Mouse (Mus musculus) lung, embryonic 15.5 days (tissue): ENCODE measurements around the gene 4833427G06Rik. TPM values are rescaled to one million over a fixed set of nuclear protein-coding genes. Genes with fewer than 3 reads are reported as not detected.
A peak's percentile ranks its signal among the peaks of the same experiment; 100 is the strongest.
"Not testable (repeated sequence)": the region's sequence is repeated elsewhere in the genome, so short reads cannot be mapped to it uniquely, and the experiment has no call there.

Experiments used
- ATAC-seq: fragments of 200-750 bp; cut with Nextera tagmentation; 2 replicates; pipeline ENCODE4 v1.8.0; 2017; ENCODE audit warnings: moderate number of reproducible peaks, borderline replicate concordance; ENCODE audit not compliant: low FRiP score, low TSS enrichment; ENCODE audit errors: extremely low read depth
- H3K27ac ChIP-seq: fragments of 300-500 bp; sonication (generic); 2 replicates; pipeline ENCODE4 v1.5.1; 2015; ENCODE audit warnings: moderate library complexity, mild to moderate bottlenecking, inconsistent platforms
- H3K27me3 ChIP-seq: fragments of 300-500 bp; sonication (generic); 2 replicates; pipeline ENCODE4 v1.6.1; 2015; ENCODE audit warnings: inconsistent platforms
- H3K36me3 ChIP-seq: fragments of 300-500 bp; sonication (generic); 2 replicates; pipeline ENCODE4 v1.6.1; 2015; ENCODE audit warnings: inconsistent platforms
- H3K4me1 ChIP-seq: fragments of 300-500 bp; sonication (generic); 2 replicates; pipeline ENCODE4 v1.6.1; 2015; ENCODE audit warnings: inconsistent platforms
- H3K4me2 ChIP-seq: fragments of 300-500 bp; sonication (generic); 2 replicates; pipeline ENCODE4 v1.6.1; 2015; ENCODE audit warnings: inconsistent platforms, mild to moderate bottlenecking, moderate library complexity
- H3K4me3 ChIP-seq: fragments of 300-500 bp; sonication (generic); 2 replicates; pipeline ENCODE4 v1.5.1; 2015; ENCODE audit warnings: mild to moderate bottlenecking, inconsistent platforms
- H3K9ac ChIP-seq: fragments of 300-500 bp; sonication (generic); 2 replicates; pipeline ENCODE4 v1.6.1; 2015; ENCODE audit warnings: inconsistent platforms
- H3K9me3 ChIP-seq: fragments of 300-500 bp; sonication (generic); 2 replicates; pipeline ENCODE4 v1.6.1; 2016; ENCODE audit warnings: inconsistent platforms
- WGBS: fragments of 180-500 bp; shearing (Covaris S2); methylation state at CpG from one replicate; pipeline ENCODE4 v1.1.7; 2015; 5-methylcytosine and 5-hydroxymethylcytosine counted together
- polyA plus RNA-seq: library from polyadenylated mRNA; unstranded; fragments of >200 nt; fragmentation: Nextera tagmentation; extraction: Ambion mirVana; gene quantifications from 2 replicates; pipeline ENCODE4 v1.2.1, GENCODE M21; 2015

The 4833427G06Rik gene
- polyA plus RNA-seq, result 2.2 and 2.5 TPM in 2 replicates

DNA sequence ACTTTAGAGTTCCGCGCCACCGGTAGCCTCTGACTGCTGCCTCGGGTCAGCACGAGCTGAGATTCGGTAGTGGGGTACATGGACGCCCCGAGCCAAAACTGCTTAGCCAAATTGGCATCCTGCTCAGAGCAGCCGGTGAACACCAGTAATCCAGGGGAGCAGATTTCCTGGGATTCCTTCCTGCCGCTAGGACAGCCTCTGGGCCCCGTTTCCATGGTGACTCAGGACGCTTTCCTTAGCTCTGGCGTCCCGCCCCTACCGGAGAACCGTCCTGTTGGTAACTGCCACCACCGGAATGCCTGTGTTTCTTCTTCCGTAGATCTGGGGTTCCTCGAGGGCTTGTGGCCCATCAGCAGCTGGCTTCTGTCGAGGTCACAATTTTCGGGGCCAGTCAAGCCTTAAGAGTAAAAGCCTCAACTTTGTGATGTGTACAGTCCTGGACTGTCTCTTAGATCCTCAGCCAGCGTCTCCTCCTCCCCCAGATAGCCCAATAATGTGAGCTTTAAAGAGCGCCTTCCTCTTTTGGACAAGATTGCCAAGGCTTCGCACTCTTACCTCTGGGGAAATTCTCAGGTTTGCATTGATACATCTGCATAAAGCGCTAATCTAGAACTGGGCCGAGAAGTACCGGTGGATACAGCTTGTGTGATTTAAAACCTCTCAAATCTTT lies at the start of gene 4833427G06Rik:
Gene 4833427G06Rik (minus strand): TSS at position 323 of the 670 bp plus-strand sequence.
- H3K4me2 ChIP-seq, result peak within 1 kb of the TSS; percentile 100
- peaks cover 18% of the 10 kb centered on the region for H3K4me1 ChIP-seq
- no peak within 1 kb of the TSS for H3K9ac ChIP-seq
- peaks cover 32% of the 10 kb centered on the region for H3K27me3 ChIP-seq
- H3K27ac ChIP-seq, result no peak within 1 kb of the TSS
- no peaks in the 10 kb centered on the region for H3K9me3 ChIP-seq
- no peaks in the 10 kb centered on the region for H3K36me3 ChIP-seq
- no peak; the same call in 1 of the 2 replicates for ATAC-seq
- WGBS, result 9% methylated on average over 27 of the region's 27 CpGs
- H3K4me3 ChIP-seq, result peak within 1 kb of the TSS; percentile 53

DNA sequence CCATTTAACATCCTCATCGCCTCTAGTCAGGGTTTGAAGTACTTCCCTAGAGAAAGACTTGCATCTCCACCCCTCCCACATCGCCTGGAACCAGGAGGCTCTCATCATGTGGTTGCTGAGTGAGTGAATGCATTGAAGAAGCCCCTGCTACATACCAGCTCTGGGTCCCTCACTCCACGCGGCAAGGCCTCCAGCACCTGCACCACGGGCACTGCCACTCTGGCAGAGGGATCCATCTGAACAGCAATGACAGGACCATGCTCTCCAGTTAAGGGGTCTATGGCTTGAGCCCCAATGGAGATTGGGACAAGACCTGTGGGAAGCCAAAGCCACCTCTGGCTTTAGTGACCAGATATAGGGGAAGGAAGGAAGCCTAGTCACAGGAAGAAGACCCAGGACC lies 45.4 kb upstream of the 4833427G06Rik start:
- WGBS, result 69% methylated on average over 5 of the region's 5 CpGs
- H3K9me3 ChIP-seq, result no peaks in the 10 kb centered on the region

DNA sequence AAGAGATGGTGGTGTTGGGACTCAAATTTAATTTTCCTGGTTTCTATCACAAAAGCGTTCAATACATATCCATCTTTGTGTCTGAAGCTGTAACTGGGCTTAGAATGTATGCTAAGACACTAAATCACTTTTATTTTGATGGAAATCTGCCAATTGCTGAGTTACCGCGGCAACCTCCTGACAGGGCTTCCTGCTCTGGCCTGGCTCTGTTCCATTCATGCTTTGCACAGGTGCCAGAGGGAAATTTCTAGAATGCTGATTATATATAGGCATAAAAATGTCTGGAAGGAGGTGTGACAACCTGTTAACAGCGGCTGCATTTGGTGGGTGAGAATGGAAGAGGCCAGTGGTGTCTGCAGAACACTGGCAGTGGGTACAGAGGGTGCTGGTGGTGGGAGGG lies 44.6 kb upstream of the 4833427G06Rik start:
- Histone ChIP-seq H3K4me1 (0 out of 2 replicates have a peak, but pooled peaks cover 6% of the 10 kb centered on the region), H3K9ac (no peak overlapping the region), H3K36me3 (no peaks in the 10 kb centered on the region), H3K27ac (no peak overlapping the region), H3K9me3 (no peaks in the 10 kb centered on the region), H3K4me2 (no peak overlapping the region), H3K4me3 (no peak overlapping the region), H3K27me3 (no peaks in the 10 kb centered on the region)
- ATAC-seq, result no peak
- WGBS, result 44% methylated on average over 4 of the region's 4 CpGs

More for the DNA sequence above, 45.4 kb upstream of the 4833427G06Rik start:
- no peak overlapping the region for H3K4me3 ChIP-seq
- no peak overlapping the region for H3K9ac ChIP-seq
- H3K4me2 ChIP-seq, result no peak overlapping the region
- H3K27me3 ChIP-seq, result no peaks in the 10 kb centered on the region; the same call in 1 of the 2 replicates
- no peak overlapping the region for H3K27ac ChIP-seq
- ATAC-seq, result no peak
- H3K4me1 ChIP-seq, result 0 out of 2 replicates have a peak, but pooled peaks cover 10% of the 10 kb centered on the region
- H3K36me3 ChIP-seq, result no peaks in the 10 kb centered on the region

DNA sequence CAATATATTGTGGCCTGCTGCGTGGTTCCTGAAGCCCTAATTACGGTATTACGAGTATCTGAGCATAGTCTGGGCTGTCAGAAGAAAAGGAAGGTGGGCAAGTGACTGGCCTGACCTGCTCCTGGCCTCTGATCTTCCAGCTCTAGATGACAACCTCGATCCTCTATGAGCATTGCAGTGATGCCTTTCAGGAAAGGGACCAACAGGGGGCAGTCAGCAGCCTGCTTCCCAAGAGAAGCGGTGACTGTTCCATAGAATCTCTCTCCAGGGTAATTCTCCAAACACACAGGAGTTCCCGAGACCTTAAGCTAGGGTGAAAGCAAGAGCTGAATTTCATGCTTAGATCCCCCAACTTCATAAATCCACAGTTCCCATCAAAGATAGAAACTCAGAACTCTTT lies 42.3 kb upstream of the 4833427G06Rik start:
- Histone ChIP-seq H3K9me3 (no peaks in the 10 kb centered on the region), H3K36me3 (no peaks in the 10 kb centered on the region), H3K4me1 (0 out of 2 replicates have a peak, but pooled peaks cover 6% of the 10 kb centered on the region), H3K27me3 (no peaks in the 10 kb centered on the region), H3K4me2 (no peak overlapping the region), H3K9ac (no peak overlapping the region), H3K4me3 (no peak overlapping the region), H3K27ac (no peak overlapping the region)
- WGBS, result 62% methylated on average over 6 of the region's 6 CpGs
- ATAC-seq, result no peak

DNA sequence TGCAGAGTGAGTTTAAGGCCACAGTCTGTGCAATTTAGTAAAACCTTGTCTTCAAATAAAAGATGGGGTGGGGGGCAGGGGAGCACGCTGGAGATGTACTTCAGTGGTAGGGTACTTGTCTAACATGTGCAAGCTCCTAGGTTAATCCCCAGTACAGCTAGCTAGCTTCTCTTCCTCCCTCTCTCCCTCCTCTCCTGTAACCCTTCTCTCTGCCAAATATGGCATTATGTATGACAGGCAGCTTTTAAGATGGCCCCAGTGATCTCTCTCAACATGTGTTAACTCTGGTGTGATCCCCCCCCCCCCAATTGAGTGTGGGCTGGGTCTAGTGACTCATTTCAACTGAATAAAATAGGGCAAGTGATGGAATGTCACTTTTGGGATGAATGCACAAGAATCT lies 41.6 kb upstream of the 4833427G06Rik start:
- H3K9me3 ChIP-seq, result no peaks in the 10 kb centered on the region
- no peak for ATAC-seq

DNA sequence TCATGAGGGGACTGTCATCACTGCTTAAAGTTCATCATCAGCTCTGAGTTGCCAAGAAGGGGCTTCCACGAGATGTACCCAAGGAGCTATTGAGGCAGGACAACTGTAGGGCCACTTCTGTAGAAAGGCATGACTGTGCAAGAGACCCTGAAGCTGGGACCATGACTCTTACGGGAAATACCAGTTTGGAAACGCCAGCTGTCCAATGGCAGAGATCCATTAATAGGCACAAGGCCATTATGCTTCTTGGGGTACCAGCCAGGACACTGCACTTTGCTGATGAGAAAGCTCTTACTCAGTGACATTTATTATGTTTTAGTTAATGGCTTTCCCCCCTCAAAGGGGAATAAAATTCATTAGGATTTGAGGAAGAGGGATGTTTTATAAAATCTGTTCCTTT lies 38.8 kb upstream of the 4833427G06Rik start:
- Histone ChIP-seq H3K9ac (no peak overlapping the region), H3K27me3 (no peaks in the 10 kb centered on the region), H3K9me3 (no peaks in the 10 kb centered on the region), H3K4me3 (no peak overlapping the region), H3K36me3 (no peaks in the 10 kb centered on the region), H3K4me2 (no peak overlapping the region), H3K27ac (no peak overlapping the region), H3K4me1 (no peaks in the 10 kb centered on the region)
- no peak for ATAC-seq
- 73% methylated on average over 3 of the region's 3 CpGs for WGBS

More for the DNA sequence above, 41.6 kb upstream of the 4833427G06Rik start:
- Histone ChIP-seq H3K36me3 (no peaks in the 10 kb centered on the region), H3K4me2 (no peak overlapping the region), H3K27me3 (no peaks in the 10 kb centered on the region), H3K4me3 (no peak overlapping the region), H3K9ac (no peak overlapping the region), H3K27ac (no peak overlapping the region), H3K4me1 (0 out of 2 replicates have a peak, but pooled peaks cover 6% of the 10 kb centered on the region)
- 80% methylated on average over 1 of the region's 1 CpGs for WGBS

DNA sequence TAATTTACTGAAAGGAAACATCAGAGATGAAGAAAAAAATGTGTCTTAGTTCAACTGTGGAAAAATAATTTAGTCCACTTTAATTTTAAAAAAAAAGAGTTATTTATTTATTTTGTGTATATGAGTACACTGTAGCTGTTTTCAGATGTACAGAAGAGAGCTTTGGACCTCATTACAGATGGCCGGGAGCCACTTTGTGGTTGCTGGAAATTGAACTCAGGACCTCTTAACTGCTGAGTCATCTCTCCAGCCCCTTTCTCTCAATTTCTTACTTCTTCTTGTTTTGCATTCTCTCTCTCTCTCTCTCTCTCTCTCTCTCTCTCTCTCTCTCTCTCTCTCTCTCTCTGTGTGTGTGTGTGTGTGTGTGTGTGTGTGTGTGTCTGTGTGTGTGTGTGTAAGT lies 37.5 kb upstream of the 4833427G06Rik start:
- not testable (repeated sequence) for H3K4me1 ChIP-seq, H3K9ac ChIP-seq, H3K9me3 ChIP-seq, H3K36me3 ChIP-seq, H3K4me2 ChIP-seq, ATAC-seq, H3K4me3 ChIP-seq, H3K27ac ChIP-seq, H3K27me3 ChIP-seq
- WGBS, result 58% methylated on average over 1 of the region's 1 CpGs

DNA sequence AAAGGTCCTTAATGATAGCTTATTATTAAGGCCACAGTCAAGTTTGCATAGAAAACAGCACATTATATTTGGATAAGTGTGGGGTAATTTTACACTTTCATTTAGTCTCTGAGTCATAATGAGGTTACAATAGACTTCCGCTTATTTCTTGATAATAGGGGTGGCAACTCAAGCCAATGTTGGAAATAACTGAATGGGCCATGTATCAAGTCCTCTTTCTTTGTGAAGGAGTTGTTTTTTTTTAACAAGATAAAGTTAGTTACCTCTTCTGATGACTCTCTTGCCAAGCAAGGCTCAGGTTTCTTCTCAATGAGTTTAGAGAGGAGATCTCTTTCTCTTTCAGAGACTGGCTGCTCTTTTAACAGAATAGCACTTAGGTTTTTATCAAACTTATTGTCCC lies 36.4 kb upstream of the 4833427G06Rik start:
- no peaks in the 10 kb centered on the region for H3K36me3 ChIP-seq
- ATAC-seq, result no peak
- H3K4me2 ChIP-seq, result no peak overlapping the region
- H3K27ac ChIP-seq, result no peak overlapping the region
- H3K9ac ChIP-seq, result no peak overlapping the region
- no peaks in the 10 kb centered on the region for H3K9me3 ChIP-seq
- 89% methylated on average over 1 of the region's 1 CpGs for WGBS
- no peaks in the 10 kb centered on the region for H3K27me3 ChIP-seq
- no peaks in the 10 kb centered on the region for H3K4me1 ChIP-seq
- no peak overlapping the region for H3K4me3 ChIP-seq

DNA sequence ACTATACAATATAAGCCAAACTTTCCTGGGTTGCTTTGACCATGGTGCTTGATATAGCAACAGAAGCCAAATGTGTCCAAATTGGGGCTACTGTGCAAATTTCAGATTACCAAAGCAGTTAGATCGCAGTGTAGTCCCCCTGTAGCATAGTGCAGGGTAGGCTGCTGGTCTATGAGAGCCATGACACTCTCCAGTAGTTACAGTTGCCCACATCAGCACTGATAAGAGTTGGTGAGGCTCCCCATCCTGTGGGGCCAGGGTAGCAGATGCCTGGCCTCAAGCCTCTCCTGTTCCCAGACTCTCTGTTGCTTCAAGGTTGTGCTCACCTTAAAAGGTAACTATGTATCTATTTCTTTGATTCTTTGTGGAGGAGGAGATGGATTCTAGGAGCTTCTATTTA lies 36.0 kb upstream of the 4833427G06Rik start:
- H3K4me2 ChIP-seq, result no peak overlapping the region
- H3K4me1 ChIP-seq, result no peaks in the 10 kb centered on the region
- H3K9ac ChIP-seq, result no peak overlapping the region
- WGBS, result 76% methylated on average over 1 of the region's 1 CpGs
- H3K27me3 ChIP-seq, result no peaks in the 10 kb centered on the region
- no peak for ATAC-seq
- H3K27ac ChIP-seq, result no peak overlapping the region
- no peaks in the 10 kb centered on the region for H3K36me3 ChIP-seq
- no peak overlapping the region for H3K4me3 ChIP-seq
- H3K9me3 ChIP-seq, result no peaks in the 10 kb centered on the region

DNA sequence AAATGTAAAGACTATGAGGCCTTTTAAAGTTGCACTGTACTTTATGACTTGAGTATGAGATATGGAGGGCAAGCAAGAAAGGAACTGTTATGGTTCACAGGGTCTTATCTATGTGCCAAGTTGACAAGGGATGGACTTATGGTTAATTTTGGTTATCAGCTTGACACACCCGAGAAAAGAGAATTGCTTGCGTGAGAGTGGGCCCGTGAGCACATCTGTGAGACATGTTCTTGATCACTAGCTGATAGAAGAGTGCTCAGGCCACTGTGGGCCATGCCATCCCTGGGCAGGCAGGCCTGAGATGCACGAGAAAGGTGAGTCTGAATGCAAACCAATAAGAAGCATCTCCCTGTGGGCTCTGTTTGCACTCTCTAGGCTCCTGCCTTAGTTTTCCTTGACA lies 35.6 kb upstream of the 4833427G06Rik start:
- Histone ChIP-seq H3K4me1 (no peaks in the 10 kb centered on the region), H3K27me3 (no peaks in the 10 kb centered on the region), H3K4me2 (no peak overlapping the region), H3K4me3 (no peak overlapping the region), H3K36me3 (no peaks in the 10 kb centered on the region), H3K9ac (no peak overlapping the region), H3K9me3 (no peaks in the 10 kb centered on the region), H3K27ac (no peak overlapping the region)
- no peak for ATAC-seq
- WGBS, result 78% methylated on average over 4 of the region's 4 CpGs

DNA sequence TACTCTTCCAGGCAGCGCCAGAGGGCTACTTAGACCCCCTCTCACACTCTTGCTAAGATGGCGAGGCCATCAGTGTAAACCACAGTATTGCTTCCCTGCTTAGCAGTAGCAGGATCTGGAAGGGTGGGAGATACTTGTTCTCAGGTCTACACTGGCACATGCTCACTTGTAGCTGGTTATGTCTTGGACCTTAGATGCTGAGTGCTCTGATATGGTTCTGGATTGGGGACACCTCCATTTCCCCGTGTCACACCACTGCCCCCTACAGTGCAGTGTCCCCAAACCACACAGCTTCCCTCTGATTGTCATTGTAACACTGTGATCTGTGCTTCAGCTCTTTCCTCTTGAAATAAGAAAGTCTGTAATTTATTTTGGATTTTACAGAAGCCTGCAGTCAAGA lies 35.1 kb upstream of the 4833427G06Rik start:
- no peak overlapping the region for H3K9ac ChIP-seq
- H3K36me3 ChIP-seq, result no peaks in the 10 kb centered on the region
- no peak for ATAC-seq
- H3K9me3 ChIP-seq, result no peaks in the 10 kb centered on the region
- no peak overlapping the region for H3K4me2 ChIP-seq
- H3K4me3 ChIP-seq, result no peak overlapping the region
- H3K4me1 ChIP-seq, result no peaks in the 10 kb centered on the region
- no peak overlapping the region for H3K27ac ChIP-seq
- H3K27me3 ChIP-seq, result no peaks in the 10 kb centered on the region
- 62% methylated on average over 3 of the region's 3 CpGs for WGBS

DNA sequence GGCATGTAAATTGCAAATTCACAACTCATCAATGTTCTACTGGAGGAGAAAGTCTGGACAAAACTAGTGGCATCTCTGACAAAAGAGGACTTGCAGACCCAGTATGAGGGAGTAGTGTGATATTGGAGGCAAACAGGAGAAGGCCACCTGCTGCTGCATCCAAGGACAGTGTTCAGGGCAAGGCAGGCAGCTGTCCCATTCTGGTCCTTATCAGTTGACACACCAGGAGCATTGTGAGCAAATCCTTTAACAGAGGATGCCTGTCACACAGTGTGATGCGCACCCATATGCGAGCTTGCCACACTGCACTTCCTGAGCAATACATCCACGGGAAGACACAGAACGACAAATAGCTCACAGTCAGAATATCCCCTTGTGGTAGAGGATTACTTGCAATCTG lies 12.9 kb upstream of the 4833427G06Rik start:
- no peak overlapping the region for H3K4me2 ChIP-seq
- ATAC-seq, result no peak
- no peak overlapping the region for H3K9ac ChIP-seq
- no peaks in the 10 kb centered on the region for H3K27me3 ChIP-seq
- 63% methylated on average over 4 of the region's 4 CpGs for whole genome bisulfite sequencing
- H3K9me3 ChIP-seq, result no peaks in the 10 kb centered on the region
- H3K36me3 ChIP-seq, result no peaks in the 10 kb centered on the region
- H3K4me1 ChIP-seq, result no peaks in the 10 kb centered on the region
- no peak overlapping the region for H3K4me3 ChIP-seq
- no peak overlapping the region for H3K27ac ChIP-seq
